Mouse (Mus musculus): ENCODE measurements around the gene Fer.

DNA sequence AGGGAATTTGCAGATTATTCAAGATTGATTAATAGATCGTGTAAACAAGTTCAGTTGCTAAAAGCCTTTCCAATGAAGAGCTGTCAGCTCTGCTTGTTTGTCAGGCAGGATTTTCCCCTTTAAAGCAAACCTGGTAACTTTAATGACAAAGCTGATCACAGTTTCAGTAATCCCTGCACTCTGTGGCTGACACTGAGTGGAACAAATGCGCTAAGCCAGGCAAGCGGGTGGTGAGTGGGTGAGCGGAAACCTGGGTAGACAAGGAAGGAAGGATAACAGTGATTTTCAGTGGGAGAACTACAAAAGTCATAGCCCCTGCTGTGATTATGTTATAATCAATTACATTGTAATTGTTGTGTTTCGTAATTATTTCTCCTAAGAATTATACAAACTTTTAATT, 156.8 kb downstream of the Fer start:
- no peak for TF ChIP-seq CTCF (IDR thresholded peaks at IDR 0.05; ENCODE audit: control insufficient read depth, insufficient read depth, insufficient replicate concordance, low read depth, low read length)
- no peak for TF ChIP-seq POLR2A (IDR thresholded peaks at IDR 0.05; ENCODE audit: control insufficient read depth, low read depth, low read length)
